Mouse (Mus musculus): Measurements from ENCODE around the gene T2. TPM values are rescaled to one million over a fixed set of nuclear protein-coding genes. Genes with fewer than 3 reads are reported as not detected.
A peak's percentile ranks its signal among the peaks of the same experiment; 100 is the strongest.

T2 gene
- polyA plus RNA-seq, 1 experiment = not detected

DNA sequence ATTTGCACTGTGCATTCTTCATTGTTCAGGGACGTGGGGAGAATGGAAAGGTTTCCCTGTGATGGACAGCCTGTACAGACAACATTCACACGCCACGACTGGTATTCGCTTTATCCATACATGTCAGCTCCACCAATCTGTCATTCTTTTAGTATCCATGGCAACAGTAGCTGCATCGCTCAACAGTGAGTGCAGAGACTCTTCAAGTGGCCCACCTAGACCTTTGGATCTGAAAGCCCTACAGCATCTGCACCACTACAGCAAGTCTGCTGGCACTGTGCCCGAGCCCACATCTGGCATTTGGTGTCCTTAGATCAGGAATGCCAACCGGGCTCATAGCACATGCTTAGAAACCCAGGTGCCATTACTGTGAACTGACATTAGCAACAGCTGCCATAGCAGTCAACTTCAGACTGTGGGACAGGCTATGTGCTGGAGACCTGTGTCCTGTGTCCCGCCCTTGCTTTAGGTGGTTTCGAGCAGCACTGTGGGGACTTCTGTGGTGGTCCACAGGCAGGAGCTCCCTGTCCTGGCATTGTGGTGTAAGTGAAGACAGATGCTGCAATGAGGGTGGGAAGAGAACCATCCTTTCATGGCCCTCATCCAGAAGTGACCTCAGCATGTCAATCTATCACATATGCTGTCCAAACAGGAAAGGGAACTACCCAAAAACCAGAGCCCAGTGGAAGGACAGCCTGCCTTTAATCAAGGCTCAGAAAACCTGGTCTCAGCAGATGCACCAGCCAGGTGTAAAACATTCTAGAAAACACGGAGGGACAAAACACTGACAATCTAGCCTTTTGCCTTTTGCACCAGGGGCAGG, 5.7 kb downstream of the T2 start:
- H3K4me1 ChIP-seq (ENCODE audit: control insufficient read depth, insufficient read depth, low read length) = peaks cover 2% of the 10 kb centered on the region; the same call in 1 of the 2 replicates
- H3K4me3 ChIP-seq (ENCODE audit: insufficient read depth, low read length) = no peak overlapping the region
- H3K27ac ChIP-seq (ENCODE audit: insufficient read depth, low read depth, low read length) = no peak overlapping the region
- TF ChIP-seq CTCF (IDR thresholded peaks at IDR 0.05; ENCODE audit: low read depth, low read length) (no peak), POLR2A (IDR thresholded peaks at IDR 0.05; ENCODE audit: borderline replicate concordance, low read depth, low read length) (no peak)

- TF ChIP-seq POLR2A (IDR thresholded peaks at IDR 0.05; ENCODE audit: borderline replicate concordance, low read depth, low read length) (no peak), CTCF (IDR thresholded peaks at IDR 0.05; ENCODE audit: low read depth, low read length) (no peak)
- peaks cover 7% of the 10 kb centered on the region for H3K4me1 ChIP-seq (ENCODE audit: control insufficient read depth, insufficient read depth, low read length)
- H3K27ac ChIP-seq (ENCODE audit: insufficient read depth, low read depth, low read length) = no peak overlapping the region
- H3K4me3 ChIP-seq (ENCODE audit: insufficient read depth, low read length) = no peak overlapping the region
Measured at GRCm38 (mm10) chr17:8367514-8368480, 12.0 kb downstream of the T2 start.

DNA sequence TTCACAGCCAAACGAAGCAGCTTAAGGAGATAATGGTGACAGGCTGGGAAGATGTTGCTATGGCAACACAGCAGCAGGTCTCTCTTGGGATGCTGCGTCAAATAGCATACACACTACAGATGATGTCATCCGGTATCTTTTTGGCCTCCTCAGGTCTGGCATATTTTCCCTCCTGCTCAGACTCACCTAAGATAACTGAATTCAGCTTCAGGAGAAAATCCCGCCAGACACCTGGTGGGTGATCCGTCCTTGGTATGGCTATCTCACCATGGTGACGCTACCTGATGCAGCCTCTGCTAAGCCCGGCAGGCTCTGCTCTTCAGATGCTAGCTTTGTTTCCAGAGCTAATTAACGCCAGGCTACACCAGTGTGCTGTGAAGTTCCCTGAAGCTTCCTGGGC, 12.8 kb downstream of the T2 start:
- H3K4me1 ChIP-seq (ENCODE audit: control insufficient read depth, insufficient read depth, low read length) = peaks cover 7% of the 10 kb centered on the region
- no peak overlapping the region for H3K4me3 ChIP-seq (ENCODE audit: insufficient read depth, low read length)
- H3K27ac ChIP-seq (ENCODE audit: insufficient read depth, low read depth, low read length) = no peak overlapping the region
- TF ChIP-seq CTCF (IDR thresholded peaks at IDR 0.05; ENCODE audit: low read depth, low read length) (no peak), POLR2A (IDR thresholded peaks at IDR 0.05; ENCODE audit: borderline replicate concordance, low read depth, low read length) (no peak)

- H3K4me3 ChIP-seq (ENCODE audit: insufficient read depth, low read length) = no peak overlapping the region
- peaks cover 7% of the 10 kb centered on the region for H3K4me1 ChIP-seq (ENCODE audit: control insufficient read depth, insufficient read depth, low read length)
- H3K27ac ChIP-seq (ENCODE audit: insufficient read depth, low read depth, low read length) = no peak overlapping the region
- TF ChIP-seq POLR2A (IDR thresholded peaks at IDR 0.05; ENCODE audit: borderline replicate concordance, low read depth, low read length) (no peak), CTCF (IDR thresholded peaks at IDR 0.05; ENCODE audit: low read depth, low read length) (no peak)
Measured at GRCm38 (mm10) chr17:8369171-8369570, 13.4 kb downstream of the T2 start.

DNA sequence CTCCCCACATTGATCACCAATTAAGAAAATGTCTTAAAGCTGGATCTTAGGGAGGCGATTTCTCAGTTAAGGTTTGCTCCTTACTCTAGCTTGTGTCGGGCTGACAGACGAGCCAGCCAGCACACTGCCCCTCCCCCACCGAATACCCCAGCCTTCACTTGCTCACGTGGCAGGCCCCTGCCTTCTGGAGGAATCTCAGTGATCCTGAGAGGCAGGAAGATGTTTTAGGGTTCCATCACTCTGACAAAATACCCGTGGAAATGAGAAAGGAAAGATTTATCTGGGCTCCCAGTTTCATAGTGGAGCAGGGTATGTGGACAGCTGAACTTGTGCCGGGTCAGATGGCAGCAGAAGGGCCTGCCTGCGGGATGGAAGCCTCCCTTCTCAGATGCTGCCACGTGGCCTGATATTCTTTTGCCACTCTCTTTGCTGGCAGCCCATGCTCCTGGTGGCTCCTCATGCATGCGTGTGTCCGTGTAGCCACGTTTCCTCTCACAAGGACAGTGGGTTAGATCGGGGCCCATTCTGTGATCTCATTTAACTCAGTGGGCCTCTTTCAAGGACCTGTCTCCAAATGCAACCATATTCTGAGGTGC, 14.9 kb downstream of the T2 start:
- H3K27ac ChIP-seq (ENCODE audit: insufficient read depth, low read depth, low read length) = no peak overlapping the region
- H3K4me1 ChIP-seq (ENCODE audit: control insufficient read depth, insufficient read depth, low read length) = peaks cover 7% of the 10 kb centered on the region
- TF ChIP-seq POLR2A (IDR thresholded peaks at IDR 0.05; ENCODE audit: borderline replicate concordance, low read depth, low read length) = no peak
- H3K4me3 ChIP-seq (ENCODE audit: insufficient read depth, low read length) = no peak overlapping the region

- peak overlapping the region; percentile 15; the same call in 1 of the 2 replicates for H3K27ac ChIP-seq (ENCODE audit: insufficient read depth, low read depth, low read length)
- H3K4me1 ChIP-seq (ENCODE audit: control insufficient read depth, insufficient read depth, low read length) = peaks cover 7% of the 10 kb centered on the region
- peak overlapping the region; percentile 37 for H3K4me3 ChIP-seq (ENCODE audit: insufficient read depth, low read length)
- TF ChIP-seq CTCF (IDR thresholded peaks at IDR 0.05; ENCODE audit: low read depth, low read length) = no peak
- no peak for TF ChIP-seq POLR2A (IDR thresholded peaks at IDR 0.05; ENCODE audit: borderline replicate concordance, low read depth, low read length)
Measured at GRCm38 (mm10) chr17:8371834-8372233, 16.0 kb downstream of the T2 start.

DNA sequence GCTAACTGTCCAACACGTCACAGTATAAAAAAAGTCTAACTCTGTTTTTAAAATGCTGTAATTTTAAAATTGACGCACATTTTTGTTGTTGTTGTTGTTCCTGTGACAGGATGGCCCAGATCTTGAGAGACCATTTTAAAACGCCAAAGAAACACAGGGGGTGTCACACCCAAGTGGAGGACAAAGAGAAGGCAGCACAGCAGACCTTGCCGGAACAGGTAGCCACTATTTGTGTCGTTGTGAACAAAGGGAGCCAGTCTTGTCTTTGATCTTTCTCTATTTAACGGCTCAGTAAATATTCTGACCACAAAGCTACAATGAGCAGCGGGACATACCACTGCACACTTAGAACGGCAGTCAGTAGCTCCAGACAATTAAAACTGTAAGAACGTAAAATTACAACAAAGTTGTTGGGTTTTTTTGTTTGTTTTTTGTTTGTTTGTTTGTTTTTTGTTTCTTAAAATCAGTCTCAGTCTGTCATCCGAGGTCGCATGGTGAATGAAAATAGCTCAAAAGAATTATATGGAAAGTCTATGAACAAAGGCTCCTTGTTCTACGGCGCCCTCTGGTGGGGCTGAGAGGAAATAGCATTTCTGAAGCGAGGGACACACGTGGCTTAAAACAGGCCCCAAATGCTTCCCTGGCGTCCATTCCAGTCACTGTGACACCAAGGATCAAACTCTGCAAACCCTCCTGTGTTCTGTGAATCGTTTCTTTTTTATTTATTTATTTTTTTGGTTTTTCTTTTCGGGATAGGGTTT, 16.7 kb downstream of the T2 start:
- peak overlapping the region; percentile 15; the same call in 1 of the 2 replicates for H3K27ac ChIP-seq (ENCODE audit: insufficient read depth, low read depth, low read length)

GRCm38 (mm10) chr17:8377298-8377697, 21.5 kb downstream of the T2 start:
- no peak overlapping the region for H3K4me3 ChIP-seq (ENCODE audit: insufficient read depth, low read length)
- no peak overlapping the region for H3K27ac ChIP-seq (ENCODE audit: insufficient read depth, low read depth, low read length)
- peaks cover 11% of the 10 kb centered on the region for H3K4me1 ChIP-seq (ENCODE audit: control insufficient read depth, insufficient read depth, low read length)
- TF ChIP-seq POLR2A (IDR thresholded peaks at IDR 0.05; ENCODE audit: borderline replicate concordance, low read depth, low read length) (no peak), CTCF (IDR thresholded peaks at IDR 0.05; ENCODE audit: low read depth, low read length) (no peak)

More for the DNA sequence above, 16.7 kb downstream of the T2 start:
- Histone ChIP-seq H3K4me1 (ENCODE audit: control insufficient read depth, insufficient read depth, low read length) (peaks cover 11% of the 10 kb centered on the region), H3K4me3 (ENCODE audit: insufficient read depth, low read length) (peak overlapping the region; percentile 33)
- no peak for TF ChIP-seq POLR2A (IDR thresholded peaks at IDR 0.05; ENCODE audit: borderline replicate concordance, low read depth, low read length)
- peak; percentile 72 for TF ChIP-seq CTCF (IDR thresholded peaks at IDR 0.05; ENCODE audit: low read depth, low read length)

DNA sequence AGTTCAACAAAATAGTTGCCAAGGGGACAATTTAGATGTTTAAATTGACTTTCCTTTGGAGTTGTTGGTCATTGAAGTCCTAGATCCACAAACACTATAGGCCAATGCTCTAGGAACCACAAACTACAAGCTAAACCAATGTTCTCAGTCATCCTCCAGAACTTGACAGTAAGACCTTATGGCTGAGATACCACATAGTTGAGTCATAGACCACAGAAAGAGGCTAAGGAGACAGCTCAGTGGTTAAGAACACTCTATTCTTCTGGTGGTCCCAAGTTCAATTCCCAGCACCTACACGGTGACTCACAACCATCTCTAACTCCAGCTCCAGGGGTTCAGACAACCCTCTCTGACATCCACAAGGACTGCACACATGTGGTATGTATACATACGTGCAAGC, 29.6 kb downstream of the T2 start:
- TF ChIP-seq POLR2A (IDR thresholded peaks at IDR 0.05; ENCODE audit: borderline replicate concordance, low read depth, low read length) (no peak), CTCF (IDR thresholded peaks at IDR 0.05; ENCODE audit: low read depth, low read length) (no peak)
- Histone ChIP-seq H3K4me1 (ENCODE audit: control insufficient read depth, insufficient read depth, low read length) (peaks cover 7% of the 10 kb centered on the region; the same call in 1 of the 2 replicates), H3K27ac (ENCODE audit: insufficient read depth, low read depth, low read length) (no peak overlapping the region), H3K4me3 (ENCODE audit: insufficient read depth, low read length) (no peak overlapping the region)
